Mouse (Mus musculus): ENCODE results near the gene Car5a. TPM values are rescaled to one million over a fixed set of nuclear protein-coding genes. Genes with fewer than 3 reads are reported as not detected.

Car5a gene
- not detected in 2 replicates for polyA plus RNA-seq (2012; ENCODE audit: insufficient read depth, insufficient read length, low replicate concordance, missing spikeins)

DNA sequence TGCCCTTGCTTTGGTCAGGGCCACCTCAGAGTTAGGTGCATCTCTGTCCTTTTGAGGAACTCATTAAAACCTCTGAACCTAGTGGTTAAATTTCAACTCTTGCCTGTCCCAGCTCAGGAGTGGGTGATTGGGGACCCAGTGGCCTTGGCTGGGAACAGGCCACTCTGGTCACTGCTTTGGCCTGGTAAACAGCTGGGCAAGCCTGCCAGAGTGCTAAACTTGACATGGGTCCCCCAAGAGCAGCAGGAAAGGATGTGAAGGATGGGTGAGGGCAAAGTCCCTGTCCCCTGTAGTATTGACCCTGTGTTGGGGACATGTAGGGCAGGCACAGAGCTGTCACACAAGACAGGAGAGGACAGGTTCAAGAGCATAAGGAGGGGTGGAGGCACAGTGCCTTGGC, at the start of gene Car5a:
Car5a (minus strand) TSS at position 74 of the 400 bp plus-strand sequence.
- Histone ChIP-seq H3K4me1 (ENCODE audit: control insufficient read depth, insufficient read depth, low read length) (peaks cover 21% of the 10 kb centered on the region), H3K27ac (ENCODE audit: insufficient read depth, low read depth, low read length) (no peak within 1 kb of the TSS), H3K4me3 (ENCODE audit: insufficient read depth, low read depth, low read length) (no peak within 1 kb of the TSS)
- TF ChIP-seq POLR2A (IDR thresholded peaks at IDR 0.05; ENCODE audit: insufficient read depth, low read depth, low read length) (no peak), CTCF (IDR thresholded peaks at IDR 0.05; ENCODE audit: insufficient read depth, low read depth, low read length) (no peak)

DNA sequence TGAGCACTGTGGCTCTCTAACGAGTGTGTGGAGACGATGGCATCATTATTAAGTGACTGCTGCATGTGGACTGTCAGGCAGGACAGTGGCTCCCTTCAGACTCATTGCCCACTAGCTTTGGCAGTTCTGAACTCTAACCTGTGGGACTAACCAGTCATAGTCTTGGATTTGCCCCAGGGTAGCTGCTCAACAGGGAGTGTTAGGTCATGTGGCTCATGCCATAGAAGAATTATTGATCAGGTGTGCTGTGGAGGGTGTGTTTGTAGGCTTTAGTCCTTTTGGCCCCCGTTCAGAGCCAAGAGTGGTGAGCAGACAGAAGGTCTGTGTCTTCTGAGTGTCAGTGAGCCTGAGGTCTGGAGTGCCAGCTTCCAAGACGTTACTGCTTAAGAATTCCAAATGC, 48.2 kb upstream of the Car5a start:
- H3K27ac ChIP-seq (ENCODE audit: insufficient read depth, low read depth, low read length): no peak overlapping the region
- no peak for TF ChIP-seq POLR2A (IDR thresholded peaks at IDR 0.05; ENCODE audit: insufficient read depth, low read depth, low read length)
- no peak for TF ChIP-seq CTCF (IDR thresholded peaks at IDR 0.05; ENCODE audit: insufficient read depth, low read depth, low read length)
- WGBS: 78% methylated on average over 4 of the region's 4 CpGs
- no peak overlapping the region for H3K4me3 ChIP-seq (ENCODE audit: insufficient read depth, low read depth, low read length)
- peaks cover 21% of the 10 kb centered on the region for H3K4me1 ChIP-seq (ENCODE audit: control insufficient read depth, insufficient read depth, low read length)

DNA sequence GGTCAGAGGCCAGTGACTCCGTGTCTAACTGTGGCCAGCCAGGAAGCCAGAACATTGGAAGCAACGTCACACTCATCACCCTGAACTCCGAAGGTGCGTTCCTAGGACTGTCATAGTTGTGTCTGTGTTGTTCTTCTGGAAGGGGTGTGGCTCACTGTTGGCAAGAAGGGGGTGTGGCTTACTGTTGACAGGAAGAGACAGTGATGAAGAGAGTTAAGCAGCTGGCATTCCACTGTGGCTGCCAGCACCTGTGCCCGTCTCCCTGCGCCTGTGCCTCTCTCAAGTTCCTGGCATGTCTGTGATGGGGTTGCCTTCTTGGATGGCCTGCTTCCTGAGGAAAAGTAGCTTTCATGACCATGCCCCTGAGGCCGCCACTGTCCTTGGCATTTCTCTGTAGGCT, 46.9 kb upstream of the Car5a start:
- whole genome bisulfite sequencing: 92% methylated on average over 7 of the region's 7 CpGs
- Histone ChIP-seq H3K27ac (ENCODE audit: insufficient read depth, low read depth, low read length) (no peak overlapping the region), H3K4me3 (ENCODE audit: insufficient read depth, low read depth, low read length) (no peak overlapping the region), H3K4me1 (ENCODE audit: control insufficient read depth, insufficient read depth, low read length) (peaks cover 21% of the 10 kb centered on the region)
- no peak for TF ChIP-seq POLR2A (IDR thresholded peaks at IDR 0.05; ENCODE audit: insufficient read depth, low read depth, low read length)
- TF ChIP-seq CTCF (IDR thresholded peaks at IDR 0.05; ENCODE audit: insufficient read depth, low read depth, low read length): no peak

DNA sequence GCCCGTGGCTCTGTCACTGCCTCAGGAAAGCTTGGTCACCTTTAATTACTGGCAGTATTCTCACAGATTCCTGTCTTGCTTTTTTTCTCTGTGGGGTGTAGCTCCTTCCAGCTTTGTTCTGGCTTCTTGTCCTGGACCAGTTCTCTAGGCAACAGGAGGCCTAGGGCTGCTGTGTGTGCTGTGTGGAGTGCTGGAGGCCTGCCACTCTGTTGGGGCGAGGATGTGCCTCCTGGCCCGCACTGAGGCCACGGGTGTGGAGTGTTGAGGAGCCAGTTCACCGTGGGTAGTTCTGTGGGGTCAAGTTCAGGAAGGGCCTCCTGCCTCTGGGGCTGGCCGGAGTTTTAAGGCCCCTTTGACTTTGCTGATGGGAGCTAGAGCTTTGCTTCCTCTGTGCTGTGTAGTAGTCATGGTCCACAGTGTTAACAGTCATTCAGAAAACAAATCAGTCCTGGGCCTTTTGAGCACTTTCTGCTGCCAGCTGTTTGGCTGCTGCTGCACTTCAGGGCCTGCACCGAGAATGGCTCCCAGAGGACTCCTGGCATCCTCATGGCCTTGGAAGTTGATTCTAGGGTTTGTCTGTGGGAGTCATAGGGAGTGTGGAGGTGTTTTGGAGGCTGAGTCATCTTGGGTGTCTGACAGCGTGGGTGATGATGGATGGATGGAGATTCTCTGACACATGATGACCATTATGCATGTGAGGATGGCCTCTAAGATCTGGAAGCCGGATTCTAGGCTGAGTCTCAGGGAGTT, 46.0 kb upstream of the Car5a start:
- no peak overlapping the region for H3K4me3 ChIP-seq (ENCODE audit: insufficient read depth, low read depth, low read length)
- no peak for TF ChIP-seq POLR2A (IDR thresholded peaks at IDR 0.05; ENCODE audit: insufficient read depth, low read depth, low read length)
- no peak for TF ChIP-seq CTCF (IDR thresholded peaks at IDR 0.05; ENCODE audit: insufficient read depth, low read depth, low read length)
- peaks cover 21% of the 10 kb centered on the region for H3K4me1 ChIP-seq (ENCODE audit: control insufficient read depth, insufficient read depth, low read length)
- WGBS: 65% methylated on average over 9 of the region's 9 CpGs
- no peak overlapping the region for H3K27ac ChIP-seq (ENCODE audit: insufficient read depth, low read depth, low read length)

DNA sequence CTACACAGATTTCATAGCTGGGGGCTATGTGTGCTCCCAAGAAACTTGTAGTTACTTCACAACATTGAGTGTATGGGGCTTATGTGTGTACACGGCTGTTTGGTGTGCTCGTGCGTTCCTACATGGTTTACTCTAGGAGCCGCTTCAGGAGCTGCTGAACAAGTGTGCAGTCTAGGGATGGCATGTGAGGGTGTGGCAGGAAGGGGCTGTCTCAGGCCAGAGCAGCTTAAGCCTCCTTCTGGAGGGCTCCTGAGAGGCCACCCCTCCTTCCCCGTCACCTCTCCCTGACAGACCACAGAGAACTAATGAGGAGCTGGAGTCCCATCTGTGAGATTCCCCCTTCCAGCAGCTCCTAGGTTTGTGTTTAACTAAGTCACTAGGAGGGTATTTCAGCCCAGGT, 43.2 kb upstream of the Car5a start:
- 95% methylated on average over 5 of the region's 5 CpGs for WGBS
- Histone ChIP-seq H3K4me3 (ENCODE audit: insufficient read depth, low read depth, low read length) (no peak overlapping the region), H3K4me1 (ENCODE audit: control insufficient read depth, insufficient read depth, low read length) (peaks cover 9% of the 10 kb centered on the region), H3K27ac (ENCODE audit: insufficient read depth, low read depth, low read length) (no peak overlapping the region)
- no peak for TF ChIP-seq CTCF (IDR thresholded peaks at IDR 0.05; ENCODE audit: insufficient read depth, low read depth, low read length)
- TF ChIP-seq POLR2A (IDR thresholded peaks at IDR 0.05; ENCODE audit: insufficient read depth, low read depth, low read length): no peak

DNA sequence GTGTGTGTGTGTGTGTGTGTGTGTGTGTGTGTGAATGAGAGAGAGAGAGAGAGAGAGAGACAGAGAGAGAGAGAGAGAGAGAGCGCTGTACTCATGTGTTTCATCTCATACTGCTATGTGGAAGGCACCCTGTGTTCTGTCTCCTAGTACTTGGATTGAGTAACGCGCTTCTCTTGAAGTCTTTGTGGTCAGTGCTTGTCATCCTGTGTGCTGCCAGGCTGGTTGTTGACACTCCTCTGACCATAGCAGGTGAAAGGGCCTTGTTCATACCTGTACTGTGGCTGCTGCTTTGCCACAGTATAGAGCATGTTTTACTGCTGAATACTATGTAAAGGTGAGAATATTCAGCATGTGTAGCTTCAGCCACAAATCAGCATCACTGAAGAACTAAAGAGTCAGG, 41.0 kb upstream of the Car5a start:
- TF ChIP-seq POLR2A (IDR thresholded peaks at IDR 0.05; ENCODE audit: insufficient read depth, low read depth, low read length) (no peak), CTCF (IDR thresholded peaks at IDR 0.05; ENCODE audit: insufficient read depth, low read depth, low read length) (no peak)
- Histone ChIP-seq H3K4me3 (ENCODE audit: insufficient read depth, low read depth, low read length) (no peak overlapping the region), H3K27ac (ENCODE audit: insufficient read depth, low read depth, low read length) (no peak overlapping the region), H3K4me1 (ENCODE audit: control insufficient read depth, insufficient read depth, low read length) (peaks cover 11% of the 10 kb centered on the region)
- WGBS: 96% methylated on average over 3 of the region's 3 CpGs

DNA sequence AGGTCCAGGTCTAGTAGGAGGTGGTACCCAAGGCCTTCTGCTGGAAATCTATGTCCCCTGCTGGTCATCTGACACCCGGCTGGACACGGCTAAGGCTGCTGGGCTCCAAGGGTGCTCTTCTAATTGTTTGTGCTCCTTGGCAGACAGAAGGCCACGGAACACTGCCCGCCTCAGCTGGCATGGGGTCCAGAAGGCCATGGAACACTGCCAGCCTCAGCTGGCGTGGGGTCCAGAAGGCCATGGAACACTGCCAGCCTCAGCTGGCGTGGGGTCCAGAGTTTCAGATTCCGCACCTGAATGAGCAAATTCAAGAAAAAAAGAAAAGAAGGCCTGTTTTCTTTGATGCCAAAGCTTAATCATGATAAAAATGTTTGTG, 36.8 kb upstream of the Car5a start:
- no peak overlapping the region for H3K4me3 ChIP-seq (ENCODE audit: insufficient read depth, low read depth, low read length)
- TF ChIP-seq POLR2A (IDR thresholded peaks at IDR 0.05; ENCODE audit: insufficient read depth, low read depth, low read length) (no peak), CTCF (IDR thresholded peaks at IDR 0.05; ENCODE audit: insufficient read depth, low read depth, low read length) (no peak)
- no peak overlapping the region for H3K27ac ChIP-seq (ENCODE audit: insufficient read depth, low read depth, low read length)
- H3K4me1 ChIP-seq (ENCODE audit: control insufficient read depth, insufficient read depth, low read length): peaks cover 3% of the 10 kb centered on the region
- WGBS: 45% methylated on average over 7 of the region's 7 CpGs

DNA sequence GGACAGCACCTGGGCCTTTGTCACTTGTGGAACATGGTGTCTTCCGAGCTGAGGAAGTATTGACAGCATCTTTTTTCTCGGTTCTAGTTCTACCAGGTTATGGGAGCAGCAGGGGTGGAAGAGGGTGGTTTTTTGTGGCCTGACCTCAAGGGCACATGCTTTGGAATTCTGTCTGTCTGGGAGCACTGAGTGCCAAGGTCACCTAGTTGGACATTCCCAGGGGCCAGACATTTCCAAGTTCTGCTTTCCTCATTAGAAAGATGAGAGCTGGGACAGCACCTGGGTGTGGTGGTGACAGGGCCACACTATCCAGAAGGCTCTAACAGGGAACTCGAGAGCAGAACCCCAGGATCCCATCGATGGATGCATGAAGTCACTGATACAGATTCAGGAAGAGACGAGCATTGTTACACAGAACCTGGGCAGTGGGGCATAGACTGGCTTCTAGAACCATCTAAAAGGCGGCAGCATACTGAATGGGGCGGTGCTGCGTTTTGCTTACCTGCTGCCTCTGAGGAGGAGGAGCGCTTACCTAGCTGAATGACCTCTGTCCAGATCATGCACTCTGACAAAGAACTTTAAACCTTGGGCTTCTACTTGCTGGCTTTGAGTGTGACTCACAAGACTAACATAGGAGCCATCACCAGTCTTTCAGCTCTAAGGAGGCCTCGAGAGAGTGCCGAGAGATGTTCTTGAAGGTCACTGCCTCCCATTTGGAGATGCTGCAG, 36.3 kb upstream of the Car5a start:
- H3K4me1 ChIP-seq (ENCODE audit: control insufficient read depth, insufficient read depth, low read length): peaks cover 3% of the 10 kb centered on the region
- H3K27ac ChIP-seq (ENCODE audit: insufficient read depth, low read depth, low read length): no peak overlapping the region
- WGBS: 83% methylated on average over 11 of the region's 11 CpGs
- no peak overlapping the region for H3K4me3 ChIP-seq (ENCODE audit: insufficient read depth, low read depth, low read length)
- TF ChIP-seq CTCF (IDR thresholded peaks at IDR 0.05; ENCODE audit: insufficient read depth, low read depth, low read length) (no peak), POLR2A (IDR thresholded peaks at IDR 0.05; ENCODE audit: insufficient read depth, low read depth, low read length) (no peak)

DNA sequence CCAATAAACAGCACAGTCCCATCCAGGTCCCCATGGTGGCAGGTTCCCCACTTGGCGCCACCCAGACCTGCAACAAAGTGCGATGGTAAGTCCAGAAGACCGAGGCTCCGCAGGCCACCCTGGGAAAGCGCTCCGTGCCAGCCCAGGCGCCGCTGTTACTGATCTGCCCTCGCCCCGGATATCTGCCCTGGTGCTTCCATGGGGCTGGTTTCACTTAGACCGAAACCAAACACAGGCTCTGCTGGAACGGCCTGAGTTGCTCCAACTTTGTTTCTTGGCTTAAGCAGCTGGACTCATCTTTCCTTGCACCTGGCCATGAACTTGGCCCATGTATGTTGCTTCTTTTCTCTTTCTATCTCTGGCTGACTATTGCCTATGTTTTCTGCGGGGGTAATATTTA, 34.0 kb upstream of the Car5a start:
- WGBS: 90% methylated on average over 13 of the region's 13 CpGs
- Histone ChIP-seq H3K4me3 (ENCODE audit: insufficient read depth, low read depth, low read length) (no peak overlapping the region), H3K4me1 (ENCODE audit: control insufficient read depth, insufficient read depth, low read length) (peaks cover 3% of the 10 kb centered on the region), H3K27ac (ENCODE audit: insufficient read depth, low read depth, low read length) (no peak overlapping the region)
- TF ChIP-seq POLR2A (IDR thresholded peaks at IDR 0.05; ENCODE audit: insufficient read depth, low read depth, low read length) (no peak), CTCF (IDR thresholded peaks at IDR 0.05; ENCODE audit: insufficient read depth, low read depth, low read length) (no peak)

All from olfactory bulb, adult 2 months (tissue).